Mouse (Mus musculus): ENCODE results near the gene Cryzl2.

DNA sequence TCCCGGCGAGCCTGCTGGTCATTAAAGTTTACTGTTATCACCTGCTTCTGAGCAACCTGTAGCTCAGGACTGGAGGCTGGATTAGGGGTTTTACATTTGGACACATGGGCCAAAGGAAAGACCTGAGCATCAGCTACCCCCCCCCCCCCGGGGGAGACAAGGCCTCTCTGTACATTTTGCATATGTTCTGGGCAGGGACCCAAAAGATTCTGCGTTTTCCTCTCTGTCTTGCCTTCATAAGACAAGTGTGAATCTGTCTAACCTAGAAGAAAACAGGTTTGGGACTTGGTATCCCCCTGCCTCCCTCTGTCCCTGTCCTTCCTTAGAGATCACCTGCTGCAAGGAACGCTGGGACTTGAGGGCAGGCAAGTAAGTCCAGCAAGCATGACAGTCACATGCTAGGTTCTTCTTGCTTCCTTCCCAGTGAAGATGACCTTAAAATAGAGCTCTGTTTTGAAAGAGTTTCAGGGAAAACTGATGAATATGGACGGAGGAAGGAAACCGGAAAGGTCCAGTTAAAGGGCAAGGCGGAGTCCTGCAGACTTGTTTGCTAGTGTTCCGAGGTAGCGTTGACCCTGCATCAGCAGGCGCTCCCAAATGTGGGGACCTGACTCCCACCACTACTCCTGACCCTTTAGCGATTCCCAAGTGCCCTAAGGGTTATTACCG, 13.6 kb upstream of the Cryzl2 start:
- TF ChIP-seq CTCF (IDR thresholded peaks at IDR 0.05; ENCODE audit: control insufficient read depth, insufficient read depth, low read length) (no peak), POLR2A (IDR thresholded peaks at IDR 0.05; ENCODE audit: borderline replicate concordance, control insufficient read depth, low read depth, low read length) (no peak)
